Mouse (Mus musculus) embryonic fibroblast, embryonic 13.5 days (primary cell): Measurements from ENCODE around the gene Ankdd1b.

Experiments used
- CTCF ChIP-seq: IDR thresholded peaks from 2 replicates; pipeline ENCODE4 v1.5.1; 2011; ENCODE audit warnings: mild to moderate bottlenecking, control low read depth, low read length, moderate library complexity, borderline replicate concordance; ENCODE audit not compliant: insufficient read depth
- POLR2A ChIP-seq: IDR thresholded peaks from 2 replicates; pipeline ENCODE4 v1.6.1; 2011; ENCODE audit warnings: low read depth, mild to moderate bottlenecking, control low read depth, low read length, moderate library complexity

GRCm38 (mm10) chr13:96376871-96377270 lies 94.1 kb downstream of the Ankdd1b start:
- TF ChIP-seq CTCF, result no peak
- no peak for TF ChIP-seq POLR2A
